Mouse (Mus musculus) megakaryocyte, embryonic 14.5 days (primary cell): ENCODE measurements around the gene Nkain2. TPM values are rescaled to one million over a fixed set of nuclear protein-coding genes. Genes with fewer than 3 reads are reported as not detected.

Experiments
- H3K27me3 ChIP-seq: replicated peaks from 2 replicates; pipeline ENCODE3; 2012; ENCODE audit warnings: inconsistent platforms
- H3K36me3 ChIP-seq: replicated peaks from 2 replicates; pipeline ENCODE3; 2012; ENCODE audit warnings: low read length, inconsistent platforms, mixed read lengths
- H3K4me1 ChIP-seq: 2 replicates; pipeline ENCODE4 v1.6.1; 2012; ENCODE audit warnings: inconsistent platforms
- H3K4me3 ChIP-seq: replicated peaks from 2 replicates; pipeline ENCODE3; 2012; ENCODE audit warnings: moderate library complexity, mild to moderate bottlenecking, inconsistent platforms
- H3K9me3 ChIP-seq: 2 replicates; pipeline ENCODE4 v1.6.1; 2012; ENCODE audit warnings: inconsistent platforms
- FLI1 ChIP-seq: IDR thresholded peaks from 2 replicates; pipeline ENCODE4 v1.6.1; 2012; ENCODE audit warnings: low read length, inconsistent platforms, mixed read lengths
- GATA1 ChIP-seq: IDR thresholded peaks from 3 replicates; pipeline ENCODE4 v1.6.1; 2012; ENCODE audit warnings: mixed read lengths, low read length, inconsistent platforms, borderline replicate concordance
- polyA plus RNA-seq: library from polyadenylated mRNA; stranded (reverse); fragments of >175 nt; gene quantifications from 2 replicates; pipeline ENCODE4 v1.2.3, GENCODE M21; 2012; ENCODE audit warnings: low replicate concordance; ENCODE audit not compliant: insufficient read depth

Nkain2 gene
- polyA plus RNA-seq, 1 experiment = not detected

GRCm38 (mm10) chr10:32594998-32595397, 295.3 kb downstream of the Nkain2 start:
- Histone ChIP-seq H3K27me3 (no peaks in the 10 kb centered on the region), H3K9me3 (no peaks in the 10 kb centered on the region), H3K36me3 (no peaks in the 10 kb centered on the region), H3K4me1 (no peaks in the 10 kb centered on the region), H3K4me3 (no peak overlapping the region)
- no peak for TF ChIP-seq GATA1
- no peak for TF ChIP-seq FLI1

- TF ChIP-seq GATA1 = no peak
- no peak for TF ChIP-seq FLI1
- H3K4me1 ChIP-seq = no peaks in the 10 kb centered on the region
- H3K36me3 ChIP-seq = no peaks in the 10 kb centered on the region
- no peak overlapping the region for H3K4me3 ChIP-seq
- H3K27me3 ChIP-seq = no peaks in the 10 kb centered on the region
- H3K9me3 ChIP-seq = no peaks in the 10 kb centered on the region; the same call in 1 of the 2 replicates
These were observed 313.0 kb downstream of the Nkain2 start for GRCm38 (mm10) chr10:32577276-32577580.

- Histone ChIP-seq H3K9me3 (no peaks in the 10 kb centered on the region; the same call in 1 of the 2 replicates), H3K4me1 (no peaks in the 10 kb centered on the region), H3K27me3 (no peaks in the 10 kb centered on the region), H3K36me3 (no peaks in the 10 kb centered on the region), H3K4me3 (no peak overlapping the region)
- no peak for TF ChIP-seq GATA1
- TF ChIP-seq FLI1 = no peak
These were observed 313.5 kb downstream of the Nkain2 start for GRCm38 (mm10) chr10:32576559-32577275.

- Histone ChIP-seq H3K27me3 (no peaks in the 10 kb centered on the region), H3K36me3 (no peaks in the 10 kb centered on the region), H3K4me1 (no peaks in the 10 kb centered on the region), H3K4me3 (no peak overlapping the region), H3K9me3 (no peaks in the 10 kb centered on the region)
- TF ChIP-seq FLI1 (no peak), GATA1 (no peak)
These were observed 332.6 kb downstream of the Nkain2 start for GRCm38 (mm10) chr10:32557673-32558072.

GRCm38 (mm10) chr10:32536057-32536456, 354.2 kb downstream of the Nkain2 start:
- no peak for TF ChIP-seq GATA1
- TF ChIP-seq FLI1 = no peak

GRCm38 (mm10) chr10:32510821-32511220, 379.4 kb downstream of the Nkain2 start:
- TF ChIP-seq FLI1 = no peak
- no peaks in the 10 kb centered on the region for H3K4me1 ChIP-seq
- no peaks in the 10 kb centered on the region for H3K36me3 ChIP-seq
- no peaks in the 10 kb centered on the region for H3K27me3 ChIP-seq
- no peak overlapping the region for H3K4me3 ChIP-seq
- no peaks in the 10 kb centered on the region for H3K9me3 ChIP-seq

More at GRCm38 (mm10) chr10:32536057-32536456, 354.2 kb downstream of the Nkain2 start:
- H3K9me3 ChIP-seq = no peaks in the 10 kb centered on the region
- H3K4me1 ChIP-seq = no peaks in the 10 kb centered on the region
- H3K27me3 ChIP-seq = no peaks in the 10 kb centered on the region
- no peaks in the 10 kb centered on the region for H3K36me3 ChIP-seq
- H3K4me3 ChIP-seq = no peak overlapping the region

- no peaks in the 10 kb centered on the region for H3K4me1 ChIP-seq
- no peak for TF ChIP-seq GATA1
- TF ChIP-seq FLI1 = no peak
- H3K36me3 ChIP-seq = no peaks in the 10 kb centered on the region
- no peaks in the 10 kb centered on the region for H3K27me3 ChIP-seq
- no peaks in the 10 kb centered on the region for H3K9me3 ChIP-seq
- H3K4me3 ChIP-seq = no peak overlapping the region
These were observed 395.6 kb downstream of the Nkain2 start for GRCm38 (mm10) chr10:32494591-32495182.

- H3K4me3 ChIP-seq = no peak overlapping the region
- no peaks in the 10 kb centered on the region for H3K4me1 ChIP-seq
- no peaks in the 10 kb centered on the region for H3K36me3 ChIP-seq
- TF ChIP-seq GATA1 (no peak), FLI1 (no peak)
- H3K9me3 ChIP-seq = no peaks in the 10 kb centered on the region
- no peaks in the 10 kb centered on the region for H3K27me3 ChIP-seq
These were observed 396.7 kb downstream of the Nkain2 start for GRCm38 (mm10) chr10:32493600-32493999.

GRCm38 (mm10) chr10:32462726-32463125, 427.5 kb downstream of the Nkain2 start:
- Histone ChIP-seq H3K9me3 (no peaks in the 10 kb centered on the region), H3K4me1 (no peaks in the 10 kb centered on the region), H3K27me3 (no peaks in the 10 kb centered on the region), H3K36me3 (no peaks in the 10 kb centered on the region), H3K4me3 (no peak overlapping the region)
- TF ChIP-seq GATA1 = no peak
- no peak for TF ChIP-seq FLI1

- Histone ChIP-seq H3K9me3 (no peaks in the 10 kb centered on the region), H3K27me3 (no peaks in the 10 kb centered on the region), H3K36me3 (no peaks in the 10 kb centered on the region), H3K4me3 (no peak overlapping the region), H3K4me1 (no peaks in the 10 kb centered on the region)
- TF ChIP-seq FLI1 (no peak), GATA1 (no peak)
These were observed 450.2 kb downstream of the Nkain2 start for GRCm38 (mm10) chr10:32439932-32440519.
